Mouse (Mus musculus): ENCODE data around the gene Dbx1.

Gene Dbx1

DNA sequence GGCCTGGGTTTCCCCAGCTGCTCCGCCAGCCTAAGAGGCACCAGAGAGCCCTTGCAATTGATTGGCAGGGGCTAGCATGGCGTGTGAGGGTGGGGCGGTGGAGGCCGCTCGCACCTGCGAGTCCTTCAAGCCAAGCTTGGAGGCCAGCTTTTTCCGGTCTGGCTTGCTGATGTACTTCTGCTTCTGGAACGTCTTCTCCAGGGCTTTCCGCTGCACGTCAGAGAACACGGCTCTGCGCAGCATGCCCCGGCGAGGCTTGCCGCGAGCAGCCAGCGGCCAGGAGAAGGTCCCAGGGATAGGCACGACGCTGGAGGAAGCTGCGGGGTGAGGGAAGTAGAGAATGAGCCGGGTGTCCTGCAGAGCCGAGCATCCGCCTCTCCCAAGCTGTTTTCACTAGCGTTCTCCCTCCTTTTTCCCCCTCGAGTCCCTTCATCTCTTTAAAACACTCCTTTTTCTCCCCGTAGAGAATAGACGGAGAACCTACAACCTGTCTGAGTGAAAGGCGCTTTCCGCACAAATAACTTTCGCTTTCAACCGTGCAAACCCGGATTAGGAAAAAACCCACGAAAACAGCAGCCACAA, 3.2 kb downstream of the Dbx1 start:
- in situ Hi-C loops (cut with MboI, MseI), result no loop called here

DNA sequence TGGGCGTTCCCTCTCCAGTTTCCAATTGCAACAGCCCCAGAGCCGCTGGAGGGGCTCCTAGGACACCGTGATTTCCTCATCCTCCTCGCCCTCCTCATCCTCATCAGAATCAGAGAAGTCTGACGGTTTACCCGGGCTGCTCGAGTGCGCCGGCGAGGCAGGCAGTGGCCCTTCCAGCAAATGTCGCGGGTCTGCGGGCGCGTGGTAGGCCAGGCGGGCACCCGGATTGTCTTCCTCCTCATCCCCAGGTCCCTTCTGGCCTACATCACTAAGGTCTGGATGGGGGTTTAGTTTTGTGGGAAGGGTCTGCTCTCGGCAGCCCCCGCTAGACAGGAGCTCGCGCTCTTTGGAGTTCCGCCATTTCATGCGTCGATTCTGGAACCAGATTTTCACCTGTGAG, 4.3 kb downstream of the Dbx1 start:
- in situ Hi-C loops (cut with MboI, MseI), result no loop called here

DNA sequence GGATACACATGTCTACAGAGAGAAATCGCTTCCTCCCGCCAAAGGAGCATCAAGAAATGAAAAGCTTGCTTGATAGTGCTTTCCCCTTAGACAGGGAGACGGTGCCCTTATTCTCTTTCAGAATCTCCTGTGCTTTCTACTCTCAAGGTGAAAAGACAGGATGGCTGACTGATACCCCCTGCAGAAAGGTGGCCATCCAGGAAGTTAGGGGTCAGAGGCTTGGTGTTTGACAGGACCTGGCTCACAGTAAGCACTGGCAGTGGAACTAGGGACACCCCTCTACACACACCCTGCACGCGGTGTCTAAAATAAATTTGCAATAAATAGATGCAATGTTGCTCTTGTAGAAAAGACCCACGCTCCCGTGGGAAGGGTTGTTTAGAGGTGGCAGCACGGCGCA, 4.8 kb downstream of the Dbx1 start:
- in situ Hi-C loops (cut with MboI, MseI), result no loop called here

DNA sequence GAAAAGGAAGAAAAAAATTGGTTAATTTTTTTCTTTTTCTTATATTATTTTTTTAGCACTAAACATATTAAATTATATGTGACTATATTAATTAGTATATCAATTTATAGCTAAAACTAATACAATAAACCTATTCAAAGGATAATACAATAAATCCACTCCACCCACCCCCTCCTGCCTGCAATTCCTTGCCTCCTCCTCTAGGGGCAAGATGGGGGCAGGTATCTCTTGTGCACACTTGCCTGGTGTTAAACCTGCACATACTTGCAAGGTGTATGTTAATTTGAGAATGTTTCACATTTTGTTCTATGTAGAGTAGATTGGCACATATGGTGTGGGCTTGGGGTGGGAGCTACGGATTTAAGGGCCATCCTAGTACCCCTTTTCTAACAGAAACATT, 16.5 kb downstream of the Dbx1 start:
- in situ Hi-C loops (cut with MboI, MseI), result no loop called here

DNA sequence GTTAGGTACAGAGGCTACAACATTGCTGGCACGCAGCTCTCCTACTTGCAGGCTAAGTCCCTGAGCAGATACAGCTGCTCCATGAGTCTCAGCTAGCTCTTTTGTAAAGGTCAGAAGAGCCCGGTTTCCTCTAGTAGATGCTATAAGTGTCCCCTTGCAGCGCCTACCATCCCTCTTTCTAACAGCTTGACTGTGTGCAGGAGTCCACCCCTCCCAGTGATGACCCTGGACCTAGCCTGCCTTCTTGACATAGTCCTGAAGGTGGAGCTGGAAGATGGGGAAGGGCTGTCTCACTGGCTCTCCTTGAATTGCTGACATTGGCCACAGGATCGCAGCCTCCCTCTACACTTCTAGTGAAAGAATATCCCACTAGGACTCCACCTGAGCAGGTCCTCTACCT, 19.6 kb downstream of the Dbx1 start:
- in situ Hi-C loops (cut with MboI, MseI), result loop anchor here (5.0 to 10.0 kb wide), 2 partner anchors 135 to 308 kb away; no protein-coding TSS in a partner anchor

DNA sequence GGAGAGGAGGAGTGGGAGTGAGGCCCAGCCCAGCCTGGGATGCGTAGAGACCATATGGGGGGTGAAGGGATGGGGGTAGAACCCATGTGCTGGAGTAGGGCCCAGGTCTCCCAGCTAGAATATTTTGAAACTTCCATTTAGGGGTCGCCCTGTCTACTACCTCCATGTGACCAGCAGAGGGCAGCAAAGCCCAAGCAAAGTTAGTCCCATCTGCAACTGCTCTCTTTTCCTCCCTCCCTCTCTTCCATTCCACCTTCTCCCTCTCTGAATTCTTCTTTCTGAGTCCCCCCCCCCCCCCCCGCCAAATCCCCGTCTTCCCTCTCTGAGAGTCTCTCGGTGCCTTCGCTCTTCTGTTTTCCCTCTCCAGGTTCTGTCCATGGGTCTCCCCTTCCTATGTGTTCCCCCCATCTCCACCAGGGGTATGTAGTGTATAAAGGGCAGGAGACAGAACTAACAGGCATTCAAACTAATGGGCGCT, 20.4 kb downstream of the Dbx1 start:
- in situ Hi-C loops (cut with MboI, MseI), result loop anchor here (5.0 to 10.0 kb wide), 2 partner anchors 136 to 309 kb away; no protein-coding TSS in a partner anchor

DNA sequence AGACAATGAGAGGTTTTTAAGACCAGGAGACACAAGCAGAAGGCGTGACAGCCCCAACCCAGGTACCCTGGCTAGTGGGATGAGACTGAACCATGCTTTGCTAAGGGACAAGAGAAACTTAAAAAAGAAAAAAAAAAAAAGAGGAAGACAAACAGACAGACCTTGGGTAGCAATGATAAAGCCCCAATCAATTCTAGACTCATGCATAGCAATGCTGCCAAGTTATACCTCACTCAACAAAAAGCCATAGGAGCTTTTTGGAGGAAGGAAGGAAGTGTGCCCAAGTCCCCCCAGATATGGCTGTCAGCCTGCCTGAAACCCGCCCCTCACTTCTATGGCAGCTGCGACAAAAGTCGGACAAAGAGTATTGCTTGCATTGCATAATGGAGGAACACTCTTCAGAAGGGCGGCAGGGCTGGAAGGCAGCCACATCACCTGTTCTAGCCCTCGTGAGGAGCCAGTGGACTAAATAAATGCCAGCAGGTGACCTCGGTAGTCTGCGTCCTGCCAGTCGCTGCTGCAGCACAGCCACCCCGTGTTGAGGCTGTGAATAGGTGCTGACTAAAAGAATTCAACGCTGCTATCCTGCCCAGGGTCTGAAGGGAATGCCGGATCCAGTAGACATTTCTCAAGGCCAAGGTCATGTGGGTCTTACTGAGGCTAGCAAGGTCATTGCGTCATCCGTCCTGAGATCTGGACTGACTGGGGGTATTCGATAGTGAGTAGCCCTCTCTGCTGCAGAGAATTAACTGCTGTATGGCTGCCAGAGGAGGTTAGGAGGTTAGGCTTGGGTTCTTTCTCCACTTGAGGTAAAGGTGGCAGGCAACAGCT, 31.5 kb downstream of the Dbx1 start:
- in situ Hi-C loops (cut with MboI, MseI), result no loop called here

DNA sequence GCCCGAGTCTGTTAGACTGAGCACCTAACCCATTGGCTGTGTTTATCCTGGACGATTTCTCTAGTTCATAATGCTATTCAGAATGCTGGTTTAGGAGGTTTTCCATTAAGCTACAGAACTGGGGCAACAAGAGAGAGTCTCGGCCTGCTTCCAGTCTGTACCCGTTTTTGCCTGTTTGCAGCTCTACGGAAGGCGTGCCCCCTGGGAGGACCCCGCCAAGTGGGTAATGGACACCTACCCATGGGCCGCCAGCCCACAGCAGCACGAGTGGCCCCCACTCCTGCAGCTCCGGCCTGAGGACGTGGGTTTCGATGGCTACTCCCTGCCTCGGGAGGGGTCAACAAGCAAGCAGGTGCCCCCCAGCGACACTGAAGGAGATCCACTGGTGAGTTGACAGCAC, 32.4 kb downstream of the Dbx1 start:
- in situ Hi-C loops (cut with MboI, MseI), result no loop called here

DNA sequence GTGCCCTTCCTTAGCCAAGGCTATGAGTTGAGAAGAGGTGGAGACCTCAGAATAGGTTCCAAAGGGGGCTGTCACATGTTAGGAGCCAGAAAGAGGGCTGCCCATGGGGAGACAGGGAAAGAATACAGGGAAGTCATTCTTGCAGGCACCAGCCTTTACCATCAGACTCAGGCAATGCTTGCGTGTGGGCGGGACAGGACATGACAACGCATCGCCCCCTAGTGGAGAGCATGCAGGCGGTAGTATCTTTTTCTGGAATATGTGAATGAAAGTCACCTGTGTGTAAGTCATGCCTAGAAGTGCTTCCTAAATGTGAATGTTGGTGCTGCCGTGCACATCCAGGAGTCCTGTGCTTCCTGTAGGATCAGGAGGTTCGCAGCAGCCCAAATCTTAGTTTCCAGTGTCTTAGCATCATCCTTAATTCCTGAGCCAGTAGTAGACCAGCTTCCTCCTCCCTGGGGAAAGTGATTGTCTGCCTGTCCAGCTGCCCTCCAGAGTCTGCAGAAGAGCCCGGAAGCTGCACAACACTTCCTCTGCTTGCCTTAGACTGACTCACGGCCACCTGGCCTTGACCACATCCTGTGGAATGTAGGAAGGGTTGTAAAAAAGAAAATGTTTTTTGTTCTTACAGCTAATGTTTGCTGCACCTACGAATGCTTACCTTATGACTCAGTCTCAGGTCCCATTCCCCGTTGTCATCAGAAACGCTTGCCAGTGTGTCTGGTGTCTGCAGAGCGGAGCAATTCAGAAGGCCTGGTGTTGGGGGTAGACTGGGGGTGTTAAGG, 35.3 kb downstream of the Dbx1 start:
- in situ Hi-C loops (cut with MboI, MseI), result no loop called here

DNA sequence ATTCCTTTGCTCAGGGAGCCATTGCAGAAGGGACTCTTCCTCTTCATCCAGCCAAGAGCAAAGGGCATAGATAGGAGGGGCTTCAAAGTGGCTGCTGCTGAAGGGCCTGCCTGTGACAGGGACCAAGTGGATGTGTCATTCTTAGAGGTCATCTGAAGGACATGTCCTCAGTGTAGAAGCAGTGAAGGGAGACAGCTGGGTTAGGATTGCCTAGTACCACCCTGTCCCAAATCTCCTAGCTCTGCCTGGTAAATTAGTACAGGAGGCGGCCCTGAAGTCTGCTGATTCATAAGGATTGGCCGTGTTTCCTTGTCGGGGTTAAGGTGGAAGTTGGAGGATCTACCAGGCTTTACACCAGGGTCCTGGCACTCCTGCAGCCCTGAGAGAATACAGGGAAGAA, 36.7 kb downstream of the Dbx1 start:
- in situ Hi-C loops (cut with MboI, MseI), result no loop called here

DNA sequence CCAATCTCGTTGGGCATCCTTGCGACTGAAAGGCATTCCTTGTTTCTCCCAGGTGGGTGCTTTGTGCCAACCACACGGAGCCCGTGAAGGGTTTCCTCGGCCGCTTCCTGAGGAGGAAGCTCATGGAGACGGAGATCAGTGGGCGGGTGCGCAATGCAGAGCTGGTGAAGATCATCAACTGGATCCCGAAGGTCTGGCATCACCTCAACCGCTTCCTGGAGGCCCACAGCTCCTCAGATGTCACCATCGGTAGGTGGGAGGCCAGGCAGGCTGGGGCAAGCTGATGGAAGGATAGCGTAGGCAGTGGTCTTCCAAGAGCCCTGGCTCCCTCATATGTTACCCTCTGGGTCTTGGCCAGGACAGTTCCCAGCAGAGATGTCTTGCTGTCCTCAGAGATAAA, 38.4 kb downstream of the Dbx1 start:
- in situ Hi-C loops (cut with MboI, MseI), result no loop called here

DNA sequence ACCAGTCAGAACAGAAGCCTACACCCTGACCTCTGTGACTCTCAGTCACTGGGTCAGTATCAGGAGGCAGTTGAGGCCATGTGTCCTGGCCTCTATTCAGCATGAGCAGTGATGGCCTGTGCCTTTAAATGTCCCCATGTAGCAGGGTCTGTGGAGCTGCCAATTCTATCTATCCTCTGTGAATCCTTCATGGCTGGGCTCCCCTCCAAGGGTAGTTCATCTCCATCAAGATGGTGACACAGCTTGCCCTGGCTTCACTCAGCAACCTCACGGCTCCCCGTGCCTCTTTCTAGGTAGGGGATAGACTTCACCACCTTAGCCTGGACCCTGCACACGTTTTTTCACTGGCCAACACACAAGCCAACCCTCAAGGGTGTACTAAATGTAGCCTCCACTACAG, 38.9 kb downstream of the Dbx1 start:
- in situ Hi-C loops (cut with MboI, MseI), result no loop called here

DNA sequence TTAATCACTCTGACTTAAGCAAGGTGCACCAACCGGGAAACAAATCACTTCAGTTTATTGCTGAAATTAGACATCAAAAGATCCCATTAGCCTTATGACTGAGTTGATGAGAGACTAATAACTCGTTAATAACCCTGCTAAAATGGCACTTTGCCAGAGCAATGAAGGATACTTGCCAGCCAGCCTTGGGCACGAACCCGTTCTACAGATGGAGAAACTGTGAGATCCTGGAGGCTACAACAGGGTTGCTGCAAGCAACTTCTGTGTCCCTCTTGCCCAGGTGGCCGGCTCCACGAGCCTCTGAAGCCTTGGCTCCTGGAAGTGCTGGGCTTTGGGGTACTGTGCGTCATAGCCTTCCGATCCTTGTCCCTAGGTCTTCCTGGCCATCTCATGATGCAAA, 47.0 kb downstream of the Dbx1 start:
- in situ Hi-C loops (cut with MboI, MseI), result no loop called here

DNA sequence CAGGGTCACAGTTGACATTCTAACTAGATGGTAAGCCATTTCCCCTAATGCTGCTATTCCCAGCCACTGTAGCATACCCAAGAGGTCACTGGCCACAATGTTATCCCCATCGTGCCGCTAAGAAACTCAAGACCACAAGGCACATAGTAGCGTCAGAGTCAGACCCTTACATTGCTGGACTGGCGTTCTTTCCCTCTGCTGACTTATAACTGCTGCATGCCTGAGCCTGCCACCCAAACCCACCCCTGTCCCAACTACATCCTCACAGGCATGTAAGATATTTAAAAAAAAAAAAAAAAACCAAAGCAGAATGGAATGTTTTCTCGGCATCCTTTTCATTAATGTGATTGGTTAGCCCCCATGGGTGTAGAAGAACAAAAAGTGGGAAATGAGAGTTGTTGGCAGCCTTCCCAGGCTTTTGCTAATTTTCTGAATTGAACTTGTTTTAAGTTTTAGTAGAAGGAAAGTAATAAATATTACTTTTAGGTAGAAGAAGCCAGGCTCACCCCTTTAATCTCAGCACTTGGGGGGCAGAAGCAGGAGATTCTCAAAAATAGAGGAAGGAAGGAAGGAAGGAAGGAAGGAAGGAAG, 50.0 kb downstream of the Dbx1 start:
- in situ Hi-C loops (cut with MboI, MseI), result no loop called here

DNA sequence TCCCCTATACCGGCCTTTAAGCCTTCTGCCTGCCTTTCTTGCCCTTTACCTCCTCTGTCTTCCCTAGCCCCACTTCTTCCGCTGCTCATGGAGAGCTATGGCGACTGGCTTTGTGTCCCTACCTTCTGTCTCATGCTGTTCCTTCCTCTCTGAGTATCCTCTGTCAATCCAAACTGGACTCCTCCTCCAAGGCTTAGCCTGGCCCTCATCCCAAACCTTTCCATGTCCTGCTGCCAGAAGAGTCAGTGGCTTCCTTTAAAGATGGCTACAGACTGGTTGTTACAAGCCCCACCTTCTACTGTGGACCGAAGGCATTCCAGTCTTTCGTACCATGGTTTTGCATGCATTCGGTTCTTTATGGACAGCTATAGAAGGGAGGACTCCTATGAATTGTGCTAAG, 53.5 kb downstream of the Dbx1 start:
- in situ Hi-C loops (cut with MboI, MseI), result no loop called here

DNA sequence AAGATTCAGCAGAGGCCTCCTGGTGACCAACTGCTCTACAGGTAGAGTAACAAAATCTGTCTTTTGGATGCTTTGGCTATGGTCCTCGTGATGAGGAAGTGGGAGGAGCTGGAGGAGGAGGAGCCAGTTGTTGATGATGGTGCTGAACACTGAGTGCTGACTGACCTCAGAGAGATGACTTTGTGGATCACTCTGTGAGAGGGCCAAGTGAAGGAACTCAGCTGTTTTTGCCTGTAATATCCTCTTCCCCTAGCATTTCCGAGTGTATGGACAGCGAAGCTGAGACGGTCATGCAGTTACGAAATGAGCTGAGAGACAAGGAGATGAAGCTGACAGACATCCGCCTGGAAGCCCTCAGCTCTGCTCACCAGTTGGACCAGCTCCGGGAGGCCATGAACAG, 54.1 kb downstream of the Dbx1 start:
- in situ Hi-C loops (cut with MboI, MseI), result no loop called here

DNA sequence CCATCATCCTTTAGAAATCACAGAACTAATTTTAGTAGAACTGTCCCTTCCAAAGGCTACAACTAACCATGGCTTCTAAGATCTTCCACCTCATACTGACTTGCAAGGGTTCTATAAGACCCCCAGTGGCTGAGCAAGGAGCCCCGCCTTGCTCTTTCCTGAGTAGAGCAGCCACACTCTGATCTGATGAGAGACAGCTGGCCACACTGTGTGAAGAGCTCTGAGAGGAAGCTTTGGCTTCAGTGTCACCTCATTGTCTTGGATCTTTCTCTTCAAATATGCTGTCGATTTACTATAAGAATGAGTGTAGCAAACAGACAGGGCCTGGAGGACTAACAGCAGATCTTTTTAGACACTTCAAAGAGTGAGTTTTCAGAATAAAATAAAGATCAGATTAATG, 54.7 kb downstream of the Dbx1 start:
- in situ Hi-C loops (cut with MboI, MseI), result no loop called here

Measured in regulatory T cell (primary cell).